ENCODE assay signal across 9 mouse cellular contexts in genomic region chr11:105749297-105750071, GRCm38 (mm10).
DNase-seq lines count a peak whose midpoint lies in the region; ATAC-seq and TF ChIP-seq lines count a peak whose summit lies in the region.
"Had no signal": no experiment of that assay in that cellular context is flagged by ENCODE, and none has a peak within 500 bp of the region (broad histone marks: within the 10 kb centered on the region; RNA-seq: fewer than 3 reads in every experiment).

No protein-coding gene starts in this region.

- H3K9me3 ChIP-seq in forebrain, embryonic 14.5 days (replicated peaks; ENCODE audit: control insufficient read depth, low read length), result no peaks in the 10 kb centered on the region
- H3K9me3 ChIP-seq in forebrain, embryonic 10.5 days, result peaks cover 5% of the 10 kb centered on the region; the same call in 1 of the 2 replicates
- H3K9me3 ChIP-seq in stomach, embryonic 16.5 days (replicated peaks; ENCODE audit: control insufficient read depth, low read length), result no peaks in the 10 kb centered on the region
- no peaks in the 10 kb centered on the region for H3K9me3 ChIP-seq in stomach, postnatal 0 days (ENCODE audit: control insufficient read depth, low read length)
- no peaks in the 10 kb centered on the region for H3K9me3 ChIP-seq in hindbrain, postnatal 0 days (ENCODE audit: low read length)

- H3K27me3 ChIP-seq in forebrain, embryonic 14.5 days (replicated peaks; ENCODE audit: control insufficient read depth, insufficient read depth, low read length), result no peaks in the 10 kb centered on the region
- no peaks in the 10 kb centered on the region for H3K27me3 ChIP-seq in forebrain, embryonic 10.5 days (ENCODE audit: poor library complexity, severe bottlenecking)
- no peaks in the 10 kb centered on the region for H3K27me3 ChIP-seq in stomach, embryonic 16.5 days (ENCODE audit: control insufficient read depth, insufficient read depth, low read length)
- H3K27me3 ChIP-seq in stomach, postnatal 0 days (ENCODE audit: control insufficient read depth, insufficient read depth, low read length), result no peaks in the 10 kb centered on the region
- no peaks in the 10 kb centered on the region for H3K27me3 ChIP-seq in hindbrain, postnatal 0 days (ENCODE audit: insufficient read depth, low read length)
- H3K27me3 ChIP-seq: forebrain, embryonic 12.5 days had no signal

- TF ChIP-seq CTCF in stomach, postnatal 0 days (IDR thresholded peaks at IDR 0.05; ENCODE audit: low read depth), result no peak
- TF ChIP-seq CTCF in hindbrain, postnatal 0 days (IDR thresholded peaks at IDR 0.05; ENCODE audit: low read depth), result no peak

- H3K27ac ChIP-seq in forebrain, embryonic 14.5 days (ENCODE audit: low read depth, low read length), result no peak overlapping the region
- no peak overlapping the region for H3K27ac ChIP-seq in forebrain, embryonic 10.5 days
- H3K27ac ChIP-seq in stomach, embryonic 16.5 days (ENCODE audit: low read length), result no peak overlapping the region
- no peak overlapping the region for H3K27ac ChIP-seq in stomach, postnatal 0 days (replicated peaks)
- H3K27ac ChIP-seq in hindbrain, postnatal 0 days, result no peak overlapping the region; the same call in 1 of the 2 replicates
- H3K27ac ChIP-seq: forebrain, embryonic 12.5 days had no signal

- intact Hi-C loops in left cerebral cortex, postnatal 14 days (cut with DNase I), result no loop called here

- H3K9ac ChIP-seq in forebrain, embryonic 14.5 days (ENCODE audit: low read length), result no peak overlapping the region
- no peak overlapping the region for H3K9ac ChIP-seq in stomach, embryonic 16.5 days (ENCODE audit: low read length)
- no peak overlapping the region for H3K9ac ChIP-seq in stomach, postnatal 0 days (ENCODE audit: low read length)
- H3K9ac ChIP-seq in hindbrain, postnatal 0 days (replicated peaks; ENCODE audit: low read length), result no peak overlapping the region
- H3K9ac ChIP-seq: forebrain, embryonic 12.5 days had no signal

- peak; percentile 30 for DNase-seq in forebrain, embryonic 14.5 days (ENCODE audit: low spot score)
- DNase-seq in forebrain, embryonic 10.5 days (ENCODE audit: extremely low spot score, low spot score), result no peak
- DNase-seq in stomach, postnatal 0 days (ENCODE audit: low spot score), result no peak
- peak; percentile 47 for DNase-seq in hindbrain, postnatal 0 days (ENCODE audit: low spot score)
- no peak for DNase-seq in left cerebral cortex, postnatal 14 days (ENCODE audit: low spot score in 2 of 2)
- no peak for DNase-seq in urinary bladder, postnatal 14 days (ENCODE audit: low spot score)

- H3K4me3 ChIP-seq in forebrain, embryonic 14.5 days (ENCODE audit: low read depth, low read length), result no peak overlapping the region
- H3K4me3 ChIP-seq in forebrain, embryonic 10.5 days, result no peak overlapping the region
- H3K4me3 ChIP-seq in stomach, embryonic 16.5 days (replicated peaks; ENCODE audit: low read length), result no peak overlapping the region
- H3K4me3 ChIP-seq in stomach, postnatal 0 days (ENCODE audit: low read depth, low read length), result no peak overlapping the region
- no peak overlapping the region for H3K4me3 ChIP-seq in hindbrain, postnatal 0 days (ENCODE audit: low read length)
- H3K4me3 ChIP-seq: forebrain, embryonic 12.5 days had no signal

- H3K36me3 ChIP-seq in forebrain, embryonic 14.5 days (ENCODE audit: control insufficient read depth, insufficient read depth, low read length), result no peaks in the 10 kb centered on the region
- no peaks in the 10 kb centered on the region for H3K36me3 ChIP-seq in forebrain, embryonic 10.5 days (replicated peaks)
- no peaks in the 10 kb centered on the region for H3K36me3 ChIP-seq in stomach, embryonic 16.5 days (ENCODE audit: control insufficient read depth, insufficient read depth, low read length)
- H3K36me3 ChIP-seq in stomach, postnatal 0 days (ENCODE audit: control insufficient read depth, insufficient read depth, low read length), result no peaks in the 10 kb centered on the region
- H3K36me3 ChIP-seq in hindbrain, postnatal 0 days (ENCODE audit: insufficient read depth, low read length), result no peaks in the 10 kb centered on the region
- H3K36me3 ChIP-seq: forebrain, embryonic 12.5 days had no signal

- TF ChIP-seq EP300 in stomach, postnatal 0 days (optimal IDR thresholded peaks at IDR 0.05), result no peak

- no peaks in the 10 kb centered on the region for H3K4me1 ChIP-seq in forebrain, embryonic 14.5 days (ENCODE audit: control insufficient read depth, insufficient read depth, low read length)
- H3K4me1 ChIP-seq in forebrain, embryonic 10.5 days, result peaks cover 5% of the 10 kb centered on the region; the same call in 1 of the 2 replicates
- H3K4me1 ChIP-seq in stomach, embryonic 16.5 days (ENCODE audit: control insufficient read depth, insufficient read depth, low read length), result 0 out of 2 replicates have a peak, but pooled peaks cover 4% of the 10 kb centered on the region
- H3K4me1 ChIP-seq in stomach, postnatal 0 days (replicated peaks; ENCODE audit: control insufficient read depth, insufficient read depth), result no peaks in the 10 kb centered on the region
- H3K4me1 ChIP-seq in hindbrain, postnatal 0 days (ENCODE audit: insufficient read depth, low read length), result no peaks in the 10 kb centered on the region

- no peak for ATAC-seq in forebrain, embryonic 14.5 days
- ATAC-seq in stomach, embryonic 16.5 days (ENCODE audit: insufficient read depth, low FRiP score), result peak; percentile 60; the same call in 1 of the 2 replicates
- no peak for ATAC-seq in stomach, postnatal 0 days (ENCODE audit: low FRiP score, low TSS enrichment)
- peak; percentile 51; the same call in 1 of the 2 replicates for ATAC-seq in hindbrain, postnatal 0 days
- ATAC-seq in megakaryocyte, adult 5-6 weeks (ENCODE audit: poor library complexity, severe bottlenecking), result no peak

- WGBS in forebrain, embryonic 14.5 days, result 69% methylated on average over 2 of the region's 2 CpGs
- 70% methylated on average over 2 of the region's 2 CpGs for WGBS in forebrain, embryonic 10.5 days
- WGBS in stomach, embryonic 16.5 days, result 64% methylated on average over 2 of the region's 2 CpGs
- 68% methylated on average over 2 of the region's 2 CpGs for WGBS in stomach, postnatal 0 days
- WGBS in hindbrain, postnatal 0 days, result 57% methylated on average over 2 of the region's 2 CpGs

- H3K4me2 ChIP-seq in forebrain, embryonic 14.5 days (ENCODE audit: low read length), result no peak overlapping the region
- H3K4me2 ChIP-seq in stomach, embryonic 16.5 days (ENCODE audit: low read depth, low read length), result no peak overlapping the region
- no peak overlapping the region for H3K4me2 ChIP-seq in stomach, postnatal 0 days (replicated peaks; ENCODE audit: low read depth)
- no peak overlapping the region for H3K4me2 ChIP-seq in hindbrain, postnatal 0 days (ENCODE audit: low read depth, low read length)
- H3K4me2 ChIP-seq: forebrain, embryonic 12.5 days had no signal

Comparison
In these comparisons a context has a peak if more than half of its experiments do, and no peak if none do; other contexts are left out.
1. ATAC-seq: peak in stomach, embryonic 16.5 days (single experiment) and hindbrain, postnatal 0 days (single experiment); none in forebrain, embryonic 14.5 days (single experiment), stomach, postnatal 0 days (single experiment) and megakaryocyte, adult 5-6 weeks (single experiment).
2. DNase-seq: peak in forebrain, embryonic 14.5 days (single experiment) and hindbrain, postnatal 0 days (single experiment); none in forebrain, embryonic 10.5 days (single experiment), stomach, postnatal 0 days (single experiment), left cerebral cortex, postnatal 14 days (0 of 2) and urinary bladder, postnatal 14 days (single experiment).